Mouse (Mus musculus) ovary, postnatal 36 days (tissue): Measurements from ENCODE around the gene Gm9837.
"Not testable (repeated sequence)": the region's sequence is repeated elsewhere in the genome, so short reads cannot be mapped to it uniquely, and the experiment has no call there.

Experiments used
- DNase-seq: peaks from one replicate; pipeline ENCODE4 v3.0.0; 2022; ENCODE audit warnings: low spot score, mixed read lengths

Gm9837 gene

DNA sequence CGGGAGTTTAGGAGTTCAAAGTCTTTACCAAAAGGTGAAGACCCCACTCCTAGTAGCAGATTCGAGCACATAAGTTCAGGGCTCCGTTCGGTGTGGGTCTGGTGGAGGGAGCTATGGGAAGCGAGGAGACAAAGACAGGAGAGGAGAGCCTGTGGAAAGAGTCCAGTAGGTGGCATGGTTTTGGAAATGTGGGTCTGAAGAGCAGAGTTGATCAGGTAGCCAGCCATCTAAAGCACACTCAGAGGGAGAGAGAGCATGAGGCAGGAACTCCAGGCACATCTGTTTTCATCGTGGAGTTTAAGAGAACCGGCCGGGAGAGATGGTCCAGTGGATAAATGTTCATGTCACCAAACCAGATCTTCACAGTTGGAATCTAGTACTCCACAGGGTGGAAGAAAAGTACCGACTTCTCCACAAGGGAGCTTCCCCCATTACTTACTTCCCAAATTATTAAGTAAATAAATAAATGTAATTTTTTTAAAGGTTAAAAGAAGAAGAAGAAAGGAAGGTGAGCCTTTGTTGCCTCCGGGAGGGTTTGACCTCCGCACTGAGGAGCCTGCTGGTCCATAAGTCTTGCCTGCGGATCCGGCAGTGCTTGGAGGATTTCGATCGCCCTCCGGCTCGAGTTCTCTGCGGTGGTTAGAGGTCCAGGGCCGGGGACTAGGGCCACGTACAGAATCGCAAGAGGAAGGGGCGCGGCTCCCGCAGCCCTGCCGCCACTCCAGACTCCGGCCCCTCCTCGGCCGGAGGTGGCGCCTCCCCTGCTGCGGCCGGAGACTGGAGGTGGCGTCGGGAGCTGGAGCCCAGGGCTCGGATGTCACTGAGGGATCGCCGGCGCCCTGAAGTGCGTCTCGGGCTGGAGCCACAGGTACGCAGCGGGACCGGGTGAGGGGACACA is 13.6 kb downstream of the Gm9837 start, which contains the start of the genes Gm10447 and Shroom1:
TSS of gene Gm10447 (minus strand) at position 637 of the 898 bp plus-strand sequence.
TSS of gene Shroom1 (plus strand) at position 732 of the 898 bp plus-strand sequence.
- peak; percentile 76 for DNase-seq

DNA sequence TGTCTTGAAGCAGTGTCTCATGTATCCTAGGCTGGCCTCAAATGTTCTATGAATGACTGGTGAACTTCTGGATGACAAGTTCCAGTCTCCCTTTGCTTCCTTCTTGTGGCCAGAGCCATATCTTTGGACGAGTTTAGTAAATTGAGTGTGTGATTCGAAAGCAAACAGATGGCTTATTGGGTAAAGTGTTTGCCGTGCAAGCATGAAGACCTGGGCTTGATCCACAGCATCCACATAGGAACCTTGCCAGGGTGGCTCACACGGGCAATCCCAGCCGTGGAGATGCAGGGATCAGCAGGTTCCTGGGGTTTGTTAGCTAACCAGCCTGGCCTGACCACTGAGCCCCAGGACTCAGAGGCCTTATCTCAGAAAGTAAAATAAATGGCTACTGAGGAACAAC is 17.2 kb downstream of the Gm9837 start:
- DNase-seq, result no peak

DNA sequence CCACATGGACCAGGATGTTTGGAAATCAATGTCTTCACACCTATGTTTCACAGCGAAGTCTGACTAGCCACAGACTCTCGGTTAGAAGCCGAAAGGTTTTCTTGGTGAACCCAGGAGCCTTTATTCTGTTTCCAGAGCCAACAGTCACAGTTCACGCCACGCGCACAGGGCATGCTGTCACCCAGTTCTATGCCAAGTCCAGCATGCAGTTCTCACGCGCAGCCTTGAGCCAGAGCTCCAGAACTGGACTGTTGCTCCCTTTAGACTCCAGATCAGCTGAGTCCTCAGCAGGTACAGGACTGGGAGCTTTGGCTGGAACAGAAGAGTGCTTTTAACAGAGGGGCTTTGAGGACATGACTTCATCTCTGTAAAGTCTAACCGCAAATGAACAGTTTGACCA is 17.9 kb downstream of the Gm9837 start:
- DNase-seq, result no peak

DNA sequence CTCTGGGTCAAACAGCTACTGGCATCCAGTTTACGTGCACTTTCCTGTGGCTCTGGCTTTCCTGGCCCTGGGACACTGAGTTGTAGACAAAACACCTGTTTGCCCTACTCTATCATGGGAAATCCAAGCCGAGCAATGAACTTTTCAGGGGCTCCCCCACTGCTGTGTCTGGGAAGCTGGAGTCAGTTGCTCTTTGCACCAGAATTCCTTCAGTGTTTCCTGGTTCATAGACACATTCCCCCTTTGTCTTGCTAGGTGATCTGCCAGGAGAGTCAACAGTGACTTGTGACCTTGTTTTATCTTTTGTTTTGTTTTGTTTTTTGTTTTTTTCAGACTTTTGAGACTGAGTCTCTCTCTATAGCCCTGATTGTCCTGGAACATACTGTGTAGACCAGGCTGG is 18.9 kb downstream of the Gm9837 start:
- no peak for DNase-seq

DNA sequence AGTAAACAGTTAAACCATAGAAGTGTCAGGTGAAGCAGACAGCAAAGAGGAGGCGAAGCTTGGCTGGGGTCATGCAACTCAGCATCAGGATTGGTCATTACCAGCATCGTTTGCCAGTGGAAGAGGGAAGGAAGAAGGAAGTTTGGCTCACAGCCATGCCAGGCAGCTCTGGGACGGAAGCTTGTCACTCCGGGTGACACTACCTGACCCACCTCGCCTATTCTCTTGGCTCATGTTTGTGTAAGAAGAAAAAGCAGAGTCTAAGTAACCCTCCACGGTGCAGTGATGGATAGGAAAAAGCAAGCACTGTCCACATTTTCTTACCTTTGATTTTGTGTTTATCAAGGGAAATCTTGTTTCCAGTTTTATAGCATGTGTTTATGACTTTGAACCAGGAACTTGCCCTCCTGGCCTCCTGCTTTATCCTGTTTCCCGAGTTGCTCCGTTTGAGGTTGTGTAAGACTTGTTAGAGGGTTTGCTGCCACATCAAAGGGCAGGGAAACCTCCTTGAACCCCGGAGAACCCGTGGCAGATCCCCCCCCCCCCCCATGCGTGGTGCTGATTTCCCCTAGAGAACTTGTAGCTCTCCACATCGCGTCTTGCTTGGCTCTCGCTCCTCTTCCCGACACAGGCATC is 20.1 kb downstream of the Gm9837 start:
- no peak for DNase-seq

DNA sequence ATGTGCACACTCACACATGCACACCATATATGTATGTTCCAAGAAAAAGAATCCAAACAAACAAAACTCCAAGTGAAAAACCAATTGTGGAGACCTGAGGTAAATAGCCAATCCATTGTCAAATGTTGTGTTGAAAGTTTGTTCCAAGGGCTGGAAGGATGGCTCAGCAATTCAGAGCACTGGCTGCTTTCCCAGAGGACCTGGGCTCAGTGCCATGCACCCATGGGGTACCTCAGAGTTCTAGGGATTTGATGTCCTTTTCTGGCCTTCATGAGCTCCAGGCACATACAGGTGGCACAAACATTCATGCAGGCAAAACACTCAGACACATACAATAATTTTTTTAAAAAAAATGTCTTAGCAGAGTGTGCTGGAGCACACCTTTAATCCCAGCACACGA is 21.8 kb downstream of the Gm9837 start:
- peak; percentile 53 for DNase-seq

DNA sequence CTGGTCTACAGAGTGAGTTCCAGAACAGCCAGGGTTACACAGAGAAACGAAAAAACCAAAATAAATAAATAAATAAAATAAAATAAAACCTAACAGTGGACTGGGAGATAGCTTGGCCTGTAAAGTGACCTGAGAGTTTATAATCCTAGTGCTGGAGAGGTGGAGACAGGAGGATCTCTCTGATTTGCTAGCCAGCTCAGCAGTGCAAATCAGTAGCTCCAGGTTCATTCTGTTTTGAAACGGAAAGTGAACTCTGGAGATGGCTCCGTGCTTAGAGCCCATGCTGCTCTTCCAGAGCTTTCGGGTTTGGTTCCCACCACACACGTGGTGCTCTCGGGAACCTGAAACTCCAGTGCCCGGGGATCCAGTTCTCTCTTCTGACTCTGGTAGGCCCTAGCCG is 22.3 kb downstream of the Gm9837 start:
- no peak for DNase-seq

DNA sequence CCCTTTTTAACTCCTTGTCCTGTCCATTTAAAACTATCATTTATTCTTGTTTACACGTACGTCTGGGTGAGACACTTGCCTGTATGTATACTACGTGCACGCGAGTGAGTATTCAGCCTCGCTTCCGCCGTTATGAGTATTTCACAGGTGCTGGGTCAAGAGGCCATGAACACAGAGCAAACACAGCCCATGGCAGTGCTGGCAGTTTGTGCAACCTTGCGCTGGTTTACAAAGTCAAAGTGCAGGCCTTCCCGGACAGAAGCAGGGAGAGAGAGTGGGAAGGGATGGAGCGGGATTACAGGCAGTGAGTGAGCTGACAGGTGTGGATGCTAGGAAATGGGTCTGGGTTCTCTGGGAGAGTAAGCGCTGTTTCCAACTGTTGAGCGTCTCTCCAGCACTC is 24.1 kb downstream of the Gm9837 start:
- DNase-seq, result no peak

DNA sequence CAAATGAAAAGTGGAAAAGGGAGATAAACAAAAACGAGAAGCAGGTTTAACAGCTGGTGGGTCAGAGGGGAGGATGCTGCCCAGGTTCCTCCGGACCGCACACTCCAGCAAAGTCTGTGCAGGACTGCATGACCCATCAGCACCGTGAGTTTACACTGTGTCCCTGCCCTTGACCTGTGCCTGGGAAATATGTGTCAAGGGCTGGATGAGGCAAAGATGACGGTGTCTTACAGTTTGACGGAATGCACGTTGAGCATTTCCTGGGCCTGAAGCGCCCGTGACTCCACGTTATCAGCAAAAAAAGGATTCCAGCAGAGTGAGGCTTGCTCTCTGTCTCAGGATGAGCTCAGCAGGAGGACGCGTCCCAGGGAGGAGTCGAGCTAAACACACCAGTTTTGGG is 24.7 kb downstream of the Gm9837 start:
- DNase-seq, result no peak

DNA sequence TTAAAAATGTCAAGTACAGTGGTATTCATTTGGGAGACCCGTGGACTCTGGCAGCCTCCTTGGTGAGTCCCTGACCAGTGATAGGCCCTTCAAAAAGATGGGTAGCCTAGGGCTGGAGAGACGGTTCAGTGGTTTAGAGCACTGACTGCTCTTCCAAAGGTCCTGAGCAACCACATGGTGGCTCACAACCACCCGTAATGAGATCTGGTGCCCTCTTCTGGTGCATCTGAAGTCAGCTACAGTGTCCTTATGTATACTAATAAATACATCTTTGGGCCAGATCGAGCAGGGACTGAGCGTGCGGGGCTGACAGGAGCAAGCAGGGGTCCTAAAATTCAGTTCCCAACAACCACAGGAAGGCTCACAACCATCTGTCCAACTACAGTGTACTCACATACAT is 26.4 kb downstream of the Gm9837 start:
- DNase-seq, result no peak

DNA sequence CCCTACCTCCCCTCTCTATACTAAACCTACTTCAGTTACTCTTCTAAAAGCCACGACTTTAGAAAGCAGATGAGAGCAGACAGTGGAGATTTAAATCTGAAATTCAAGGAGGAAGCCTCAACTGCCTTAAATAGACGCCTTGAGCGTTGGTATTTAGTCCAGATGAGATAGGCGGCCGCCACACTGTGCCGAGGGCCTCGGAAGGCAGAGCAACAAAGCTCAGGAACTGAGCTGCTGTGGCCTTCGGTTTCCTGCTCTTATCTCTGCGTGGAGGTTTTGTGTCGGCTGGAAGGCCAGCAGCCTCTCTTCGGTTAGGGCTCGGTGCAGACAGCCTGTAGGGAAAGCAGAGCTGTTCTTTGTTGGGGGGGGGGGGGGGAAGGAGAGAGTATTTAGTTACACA is 28.4 kb downstream of the Gm9837 start:
- DNase-seq, result peak; percentile 66

DNA sequence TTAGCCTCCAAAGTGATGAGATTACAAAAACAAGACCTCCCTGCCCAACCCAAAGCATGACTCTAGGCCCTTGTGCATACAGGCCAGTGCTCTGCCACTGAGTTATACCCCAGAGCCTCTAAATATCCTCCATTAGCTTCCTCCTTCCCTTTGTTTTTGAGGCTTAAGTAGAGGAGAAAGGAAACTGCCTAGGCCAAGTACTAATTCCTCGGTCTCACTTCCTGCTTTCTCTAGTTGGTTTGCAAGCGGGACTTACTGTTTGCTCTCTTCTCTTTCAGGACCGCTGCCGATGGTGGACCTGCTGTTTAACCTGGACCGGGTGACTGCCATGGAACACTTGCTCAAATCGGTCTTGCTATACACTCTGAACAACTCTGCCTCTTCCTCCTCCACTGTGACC is 33.9 kb downstream of the Gm9837 start:
- no peak for DNase-seq

DNA sequence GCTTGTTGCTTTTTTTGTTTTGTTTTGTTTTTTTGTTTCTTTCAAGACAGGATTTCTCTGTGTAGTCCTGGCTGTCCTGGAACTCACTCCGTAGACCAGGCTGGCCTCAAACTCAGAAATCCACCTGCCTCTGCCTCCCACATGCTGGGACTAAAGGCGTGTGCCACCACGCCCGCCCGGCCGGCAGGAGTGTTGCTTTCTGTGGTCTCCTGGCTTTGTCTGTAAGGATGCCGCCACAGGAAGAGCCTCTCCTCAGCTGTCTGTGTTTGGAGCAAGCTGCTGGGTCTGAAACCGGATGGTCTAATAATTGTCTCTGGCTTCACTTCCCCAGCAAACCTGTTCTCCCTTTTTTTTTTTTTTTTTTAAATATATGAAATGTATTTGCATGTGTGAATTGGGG is 34.8 kb downstream of the Gm9837 start:
- no peak for DNase-seq

DNA sequence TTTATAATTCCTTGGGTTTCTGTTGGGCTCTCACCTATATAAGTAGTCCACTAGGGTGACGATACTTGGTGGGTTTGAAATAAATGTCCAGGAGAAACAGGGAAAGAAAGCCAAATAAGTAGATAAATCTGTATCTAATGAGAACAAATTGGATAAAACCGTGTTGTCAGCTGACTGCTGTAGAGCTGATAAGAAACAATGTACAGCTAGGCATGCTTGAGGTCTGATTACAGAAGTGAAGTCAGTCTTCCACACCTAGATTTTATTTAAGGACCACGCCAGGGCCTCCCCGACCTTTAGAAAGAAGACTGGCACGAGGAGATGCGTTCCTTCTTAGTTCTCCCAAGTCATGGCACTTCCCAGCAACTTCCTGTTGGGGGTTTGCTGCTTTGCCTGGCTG is 37.2 kb downstream of the Gm9837 start:
- no peak for DNase-seq

DNA sequence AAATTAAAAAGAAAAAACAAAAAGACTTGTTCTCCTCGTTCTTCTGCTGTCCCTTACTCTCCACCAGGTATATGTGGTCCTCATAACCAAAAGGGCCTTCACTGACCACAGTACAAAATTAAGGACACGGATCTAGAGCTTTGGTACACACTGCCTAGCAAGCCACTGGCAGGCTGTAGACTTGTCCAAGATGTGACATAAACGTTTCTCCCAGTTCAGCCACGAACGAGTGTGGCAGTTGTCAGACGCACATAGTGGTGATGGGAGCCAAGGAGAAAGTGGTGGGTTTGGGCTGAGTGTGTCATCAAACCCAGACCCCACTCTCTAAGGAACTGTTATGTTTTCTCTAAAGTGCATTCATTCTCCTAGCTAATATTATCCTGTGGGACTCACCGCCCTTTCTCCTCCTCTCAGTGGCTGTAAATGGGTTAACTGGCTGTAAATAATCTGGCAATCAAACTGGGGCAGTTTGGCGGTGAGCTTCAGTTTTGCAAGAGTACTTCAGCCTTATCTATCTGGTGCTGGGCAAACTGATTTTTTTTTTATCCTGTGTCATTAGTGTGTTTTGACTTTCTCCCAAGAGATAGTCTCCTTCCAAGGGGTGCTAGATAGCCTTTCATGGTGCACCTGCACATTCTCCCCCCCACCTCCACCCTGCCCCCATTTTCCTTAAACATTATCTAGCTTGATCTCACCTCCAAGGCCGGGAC is 38.8 kb downstream of the Gm9837 start:
- DNase-seq, result no peak

DNA sequence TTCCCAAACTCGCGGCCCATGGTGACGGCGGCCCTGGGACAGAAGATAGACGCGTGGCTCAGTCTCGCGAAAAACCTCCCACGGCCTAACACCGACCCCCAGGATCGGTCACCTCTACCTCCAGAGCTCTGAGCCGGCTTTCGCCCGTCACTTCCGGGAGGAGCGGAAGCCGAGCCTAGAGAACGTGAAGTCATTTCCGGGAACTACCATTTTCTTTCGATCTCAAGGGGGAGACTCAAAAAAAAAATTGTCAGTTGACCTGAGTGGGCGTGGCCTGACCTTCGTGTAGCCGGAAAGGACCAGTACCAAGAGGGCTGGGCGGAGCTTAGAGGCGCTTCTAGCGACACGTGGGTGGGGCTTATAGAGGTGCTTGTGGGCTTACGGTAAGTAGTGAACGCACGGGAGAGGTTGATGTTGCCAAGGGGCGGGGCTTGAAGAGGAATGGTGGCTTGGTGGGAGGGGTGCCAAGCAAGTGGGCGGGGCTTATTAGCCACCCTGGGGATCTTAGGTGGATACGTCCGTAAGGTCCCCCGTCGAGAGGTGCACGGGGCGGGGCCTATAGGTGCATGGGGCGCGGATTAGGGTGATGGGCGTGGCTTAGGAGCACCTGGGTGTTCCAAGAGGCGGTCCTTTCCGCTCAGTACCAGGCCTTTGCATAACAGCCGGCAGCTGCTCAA is 39.5 kb downstream of the Gm9837 start, which contains the start of the genes Uqcrq and Gdf9:
TSS of gene Uqcrq (minus strand) at position 162 of the 677 bp plus-strand sequence.
TSS of gene Gdf9 (plus strand) at position 354 of the 677 bp plus-strand sequence.
- DNase-seq, result peak; percentile 97

DNA sequence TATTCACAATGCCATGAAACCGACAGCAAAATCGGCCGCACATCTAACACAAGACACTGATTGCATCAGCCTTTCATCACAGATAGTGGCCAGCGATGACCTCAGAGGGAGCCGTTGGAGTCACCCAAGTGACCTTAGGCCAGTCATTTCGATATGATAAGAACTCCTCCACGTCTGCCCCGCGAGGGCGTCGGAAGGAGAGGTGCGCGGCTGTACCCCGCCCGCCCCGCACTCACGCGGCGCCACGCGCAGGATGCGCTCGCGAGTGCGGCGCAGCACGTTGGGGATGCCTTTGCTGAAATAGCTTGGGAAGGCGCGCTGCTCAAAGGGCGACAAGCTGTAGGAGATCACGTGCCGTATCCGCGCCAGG is 40.0 kb downstream of the Gm9837 start:
- DNase-seq, result no peak

DNA sequence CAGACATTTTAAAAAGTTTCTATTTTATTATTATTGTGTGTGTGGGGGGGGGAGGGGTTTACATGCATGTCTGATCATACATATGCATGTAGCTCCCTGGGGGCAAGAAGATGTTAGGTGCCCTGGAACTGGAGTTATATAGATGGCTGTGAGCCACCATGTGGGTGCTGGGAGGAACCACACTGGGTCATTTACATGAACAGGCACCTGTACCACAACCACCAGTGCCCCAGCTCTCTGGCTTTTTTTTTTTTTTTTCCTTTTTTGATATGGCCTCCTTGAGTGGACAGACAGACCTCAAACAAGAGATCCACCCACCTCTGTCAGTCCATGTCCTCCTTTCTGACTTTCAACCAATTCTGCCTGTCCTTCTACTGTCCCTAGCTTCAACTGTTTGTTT is 41.1 kb downstream of the Gm9837 start:
- no peak for DNase-seq

DNA sequence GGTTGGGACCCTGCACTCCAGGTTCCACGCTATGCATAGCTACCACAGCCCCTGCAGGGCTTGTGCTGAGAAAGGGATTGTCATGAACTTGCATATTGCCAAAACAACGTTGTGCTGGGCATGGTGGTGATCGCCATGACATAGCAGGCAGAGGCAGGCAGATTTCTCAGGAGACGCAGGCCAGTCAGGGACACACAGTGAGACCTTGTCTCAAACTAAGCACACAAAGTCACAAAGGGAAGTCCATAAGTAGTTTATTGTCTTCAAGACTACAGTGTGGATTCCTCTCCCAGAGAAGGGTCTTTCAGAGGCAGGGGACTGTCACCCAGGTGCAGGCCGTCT is 41.6 kb downstream of the Gm9837 start:
- no peak for DNase-seq

DNA sequence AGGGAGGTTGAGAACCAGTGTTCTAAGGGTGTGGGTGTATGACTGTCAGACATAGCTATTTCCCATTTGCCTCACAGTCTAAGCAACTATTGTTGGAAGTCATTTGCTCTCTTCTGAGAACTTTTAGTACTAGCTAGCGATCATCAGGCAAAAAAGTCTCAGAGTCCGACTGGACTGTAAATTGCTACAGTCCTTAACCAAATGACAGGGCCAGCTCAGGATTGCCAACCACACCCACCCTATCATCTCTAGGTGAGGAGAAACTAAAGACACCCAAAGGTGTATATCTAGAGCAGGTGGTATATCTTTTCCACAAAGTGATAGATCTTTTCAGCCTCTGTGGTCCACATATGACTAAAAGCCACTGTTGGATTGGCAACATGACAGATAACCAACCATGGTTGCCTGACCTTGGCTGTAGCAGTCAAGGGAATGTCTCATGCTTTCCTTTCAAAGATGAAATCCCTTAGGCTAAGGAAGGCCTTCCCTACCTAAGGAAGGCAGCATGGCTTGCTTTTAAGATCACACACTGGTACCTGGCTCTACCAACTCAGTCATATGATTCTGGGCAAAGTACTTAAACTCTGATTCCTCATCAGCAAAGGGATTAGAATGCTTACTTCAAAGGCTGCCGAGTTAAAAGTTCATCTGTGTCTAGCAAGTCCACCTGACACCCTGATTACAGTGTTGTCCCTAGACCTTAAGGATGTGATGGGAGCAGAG is 42.1 kb downstream of the Gm9837 start:
- DNase-seq, result no peak

DNA sequence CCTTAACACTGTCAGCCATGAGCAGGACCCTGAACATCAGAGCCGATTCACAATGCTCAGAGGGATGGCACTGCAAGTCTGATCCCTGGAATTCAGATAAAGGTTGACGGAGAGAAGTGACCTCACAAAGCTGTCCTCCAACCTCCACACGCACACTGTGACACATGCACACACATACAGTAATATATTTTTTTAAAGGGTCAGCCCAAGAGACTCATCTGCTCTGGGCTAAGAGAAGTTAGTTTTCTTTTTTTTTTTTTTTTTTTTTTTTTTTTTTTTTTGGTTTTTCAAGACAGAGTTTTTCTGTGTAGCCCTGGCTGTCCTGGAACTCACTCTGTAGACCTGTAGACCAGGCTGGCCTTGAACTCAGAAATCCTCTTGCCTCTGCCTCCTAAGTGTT is 43.4 kb downstream of the Gm9837 start:
- DNase-seq, result not testable (repeated sequence)
